Mouse (Mus musculus) kidney, adult 18-20 months (tissue): Measurements from ENCODE around the gene Scgn.

Experiments used
- DNase-seq: peaks from one replicate; pipeline ENCODE4 v3.0.0; 2021

The Scgn gene

DNA sequence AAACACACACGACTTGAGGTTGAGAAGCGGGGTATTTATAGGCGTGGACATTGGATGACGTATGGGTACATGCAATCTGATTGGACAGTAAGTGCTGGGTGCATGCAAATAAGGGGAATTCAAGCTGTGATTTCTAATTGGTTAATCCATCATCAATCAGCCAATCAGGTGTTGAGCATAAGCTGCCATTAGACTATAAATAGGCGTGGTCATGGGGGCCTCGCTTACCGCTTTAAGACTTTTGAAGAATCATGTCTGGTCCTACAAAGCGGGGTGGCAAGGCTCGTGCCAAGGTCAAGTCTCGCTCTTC lies 56.8 kb downstream of the Scgn start, which contains the start of gene Hist1h2aa:
TSS of gene Hist1h2aa (plus strand) at position 252 of the 310 bp plus-strand sequence.
- DNase-seq = no peak

DNA sequence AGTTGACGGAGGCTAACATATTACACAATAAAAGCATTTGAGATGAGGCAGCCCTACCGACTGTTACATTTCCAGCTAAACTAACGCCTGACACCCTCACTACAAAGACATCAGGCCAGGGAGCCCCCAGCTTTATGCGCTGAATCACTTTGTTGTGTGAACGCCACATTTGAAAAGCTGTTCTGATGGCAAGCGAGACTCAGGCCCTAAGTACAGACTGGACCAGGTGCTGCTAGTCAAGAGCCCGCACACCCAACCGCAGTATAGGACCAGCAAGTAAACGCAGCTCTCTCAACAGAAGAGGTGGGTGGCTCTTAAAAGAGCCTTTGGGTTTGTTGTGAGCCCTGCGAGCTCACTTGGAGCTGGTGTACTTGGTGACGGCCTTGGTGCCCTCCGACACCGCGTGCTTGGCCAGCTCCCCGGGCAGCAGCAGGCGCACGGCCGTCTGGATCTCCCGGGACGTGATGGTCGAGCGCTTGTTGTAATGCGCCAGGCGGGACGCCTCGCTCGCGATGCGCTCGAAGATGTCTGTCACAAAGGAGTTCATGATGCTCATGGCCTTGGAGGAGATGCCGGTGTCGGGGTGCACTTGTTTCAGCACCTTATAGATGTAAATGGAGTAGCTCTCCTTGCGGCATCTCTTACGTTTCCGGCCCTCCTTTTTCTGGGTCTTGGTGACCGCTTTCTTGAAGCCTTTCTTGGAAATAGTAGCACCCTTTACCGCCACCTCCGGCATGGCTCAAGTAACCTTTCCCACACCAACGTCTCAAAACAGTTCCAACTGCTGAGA lies 57.4 kb downstream of the Scgn start, which contains the start of gene Hist1h2ba:
TSS of gene Hist1h2ba (minus strand) at position 736 of the 790 bp plus-strand sequence.
- no peak for DNase-seq

DNA sequence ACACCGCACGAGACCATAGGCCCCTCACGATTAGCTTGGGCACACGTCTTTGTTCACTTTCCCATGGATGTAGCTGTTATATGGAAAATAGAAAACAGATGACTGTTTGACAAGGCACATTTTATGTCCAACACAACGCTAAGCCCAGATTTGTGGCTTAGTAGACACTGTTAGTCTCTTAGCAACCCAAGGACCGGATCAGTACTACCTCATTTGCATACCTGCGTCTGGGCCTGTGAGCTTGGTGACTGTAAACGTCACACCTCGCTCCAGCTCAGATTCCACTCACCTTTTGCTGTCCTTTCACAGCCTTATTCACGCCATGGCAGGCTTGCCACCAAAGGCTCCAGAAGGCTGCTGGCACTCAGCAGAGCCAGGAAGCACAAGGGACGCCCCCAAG lies 60.1 kb downstream of the Scgn start:
- DNase-seq = no peak

DNA sequence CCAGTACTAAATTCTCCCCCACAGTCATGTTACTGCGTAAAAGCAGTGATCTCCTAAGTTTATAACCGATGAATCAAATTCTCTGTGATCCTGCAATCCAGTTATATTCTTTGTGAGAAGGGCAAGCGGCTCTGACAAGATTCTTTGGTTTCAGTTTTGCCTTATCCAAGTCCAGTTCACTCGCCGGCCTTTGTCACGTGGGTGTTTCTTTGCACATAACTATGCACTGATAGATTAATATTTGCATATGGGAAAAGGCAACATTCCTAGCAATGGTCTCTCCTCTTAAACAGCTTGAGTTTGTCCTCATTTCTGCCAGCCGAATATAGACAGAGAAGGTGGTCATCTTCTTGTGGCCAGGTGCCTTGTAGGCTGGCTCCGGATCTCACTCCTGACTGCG lies 60.6 kb downstream of the Scgn start:
- no peak for DNase-seq

DNA sequence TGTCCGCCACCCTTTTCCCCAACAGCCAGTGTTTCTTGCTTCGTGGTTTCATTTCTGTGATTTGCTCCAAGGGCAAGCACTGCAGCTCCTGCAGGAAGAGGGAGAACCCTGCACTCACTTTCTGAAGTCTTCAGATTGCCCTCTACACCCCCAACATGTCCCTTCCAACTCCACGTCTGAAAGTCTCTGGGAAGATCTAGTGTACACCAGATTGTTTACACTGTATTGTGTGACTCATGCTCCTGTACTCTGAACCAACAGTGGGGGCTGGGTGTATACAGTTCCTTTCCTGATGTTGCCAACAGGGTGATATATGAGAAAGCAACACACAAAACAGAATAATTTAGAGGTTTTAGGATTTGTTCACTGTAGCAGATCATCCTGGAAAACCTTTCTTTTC lies 62.4 kb downstream of the Scgn start:
- DNase-seq = no peak

DNA sequence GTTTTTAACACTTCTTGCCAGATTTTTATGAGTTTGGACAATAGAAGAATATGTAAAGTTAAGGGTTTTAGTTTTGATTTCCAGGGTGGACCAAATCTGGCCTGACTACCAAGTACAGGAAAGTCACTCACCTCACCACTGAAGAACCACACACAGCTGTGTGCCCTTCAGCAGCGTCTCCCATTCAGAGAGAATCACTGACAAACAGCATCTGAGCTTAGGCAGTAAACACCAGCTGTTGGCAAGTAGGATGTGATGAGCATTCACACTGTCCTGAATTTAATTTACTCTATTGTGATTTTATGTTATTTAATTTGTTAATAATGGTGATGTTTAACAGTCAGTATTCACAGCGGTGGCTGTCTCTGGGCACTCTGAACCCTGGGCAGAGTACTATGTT lies 65.2 kb downstream of the Scgn start:
- DNase-seq = no peak

DNA sequence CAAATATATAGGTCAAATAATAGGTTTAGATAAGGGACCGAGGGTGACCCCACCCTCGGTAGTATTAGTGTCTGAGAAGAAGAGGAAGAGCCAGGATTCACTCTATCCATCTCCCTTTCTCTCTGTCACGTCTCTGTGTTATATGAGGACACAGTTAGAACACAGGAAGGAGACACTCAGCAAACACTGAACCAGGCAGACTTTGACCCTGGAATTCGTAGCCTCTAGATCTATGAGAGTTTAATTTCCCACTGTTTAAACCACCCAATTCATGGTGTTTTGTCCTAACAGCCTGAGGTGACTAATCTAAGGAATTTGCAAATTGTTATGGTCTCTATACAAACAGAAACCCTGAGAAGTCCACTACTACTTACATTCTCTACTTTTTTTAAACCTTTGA lies 73.3 kb downstream of the Scgn start:
- DNase-seq = no peak

DNA sequence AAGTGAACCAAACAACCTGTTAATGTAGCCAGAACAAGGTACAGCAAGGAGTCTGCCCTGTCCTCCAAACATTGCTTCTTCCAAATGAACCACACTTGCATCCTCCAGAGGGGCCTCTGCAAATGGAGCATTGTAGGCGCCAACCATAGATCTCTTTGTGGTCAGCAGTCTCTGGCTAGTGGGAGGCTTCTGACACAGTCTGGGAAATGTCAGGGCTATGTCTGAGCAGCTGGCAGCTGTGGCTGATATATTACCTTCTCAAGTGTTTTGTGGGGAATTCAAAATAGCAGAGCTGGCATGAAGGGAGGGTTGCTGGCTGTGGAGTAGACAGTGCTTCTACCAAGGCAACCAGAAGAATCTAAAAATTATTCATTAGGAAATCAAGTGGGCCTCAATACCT lies 74.9 kb downstream of the Scgn start:
- DNase-seq = no peak

DNA sequence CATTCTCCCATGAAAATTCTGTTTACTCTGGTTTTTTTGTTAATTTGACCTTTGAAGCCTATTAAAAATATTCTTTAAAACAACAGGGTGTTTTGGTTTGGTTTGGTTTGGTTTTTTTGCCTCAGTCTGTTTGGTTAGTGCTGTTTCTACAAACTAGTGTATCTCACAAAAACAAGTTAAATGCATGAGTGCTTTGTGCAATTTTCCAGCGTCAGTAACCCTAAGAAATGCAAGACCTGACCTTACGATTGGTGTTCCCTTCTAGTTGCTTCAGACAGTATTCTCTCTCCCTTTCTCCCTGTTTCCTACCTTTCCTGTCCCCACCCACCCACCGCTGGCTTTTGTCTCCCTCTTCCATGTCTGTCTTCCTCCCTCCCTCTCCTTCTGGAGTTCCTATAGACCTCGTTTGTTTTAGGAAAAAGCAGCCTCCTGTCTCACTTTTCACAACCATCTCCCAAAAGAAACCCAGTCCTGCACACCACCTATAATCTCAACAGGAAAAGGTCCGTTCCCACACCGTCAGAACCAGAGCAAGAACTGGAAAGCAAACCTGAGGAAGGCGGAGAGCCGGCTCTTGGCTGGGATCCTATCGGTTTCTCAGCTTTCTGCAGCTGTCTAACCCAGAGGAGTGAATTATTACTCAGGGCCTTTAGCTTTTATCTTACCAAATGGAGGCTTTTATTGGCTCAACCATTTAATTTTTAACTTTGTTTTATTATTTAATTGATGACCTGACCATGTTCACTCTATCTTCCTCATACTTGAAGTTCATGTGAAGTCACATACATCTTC lies 76.4 kb downstream of the Scgn start, which contains the start of gene Slc17a4:
TSS of gene Slc17a4 (minus strand) at position 634 of the 792 bp plus-strand sequence.
- no peak for DNase-seq

DNA sequence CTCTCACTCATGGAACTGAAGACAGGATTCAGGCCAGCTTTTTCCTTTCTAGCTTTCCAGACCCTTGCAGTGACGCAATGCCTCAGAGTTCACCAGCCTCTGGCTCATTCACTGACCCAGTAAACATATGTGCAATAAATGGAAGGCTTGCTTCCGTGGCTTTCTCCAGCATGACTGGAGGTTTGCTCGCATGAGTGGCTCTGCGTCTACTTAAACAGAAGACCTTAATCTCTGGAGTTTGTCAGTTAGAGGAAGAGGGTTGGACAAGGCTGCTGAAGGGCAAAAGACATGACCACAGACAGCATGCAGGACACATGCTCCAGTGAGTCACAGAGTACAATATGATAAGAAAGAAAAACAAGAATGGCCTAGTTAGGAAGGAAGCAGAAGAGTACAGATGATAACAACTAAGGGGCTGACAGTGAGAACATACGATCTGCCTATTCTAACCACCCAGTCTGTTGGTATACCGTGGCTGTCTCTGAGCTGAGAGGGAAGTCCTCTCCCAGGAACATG lies 77.2 kb downstream of the Scgn start:
- peak; percentile 23 for DNase-seq

DNA sequence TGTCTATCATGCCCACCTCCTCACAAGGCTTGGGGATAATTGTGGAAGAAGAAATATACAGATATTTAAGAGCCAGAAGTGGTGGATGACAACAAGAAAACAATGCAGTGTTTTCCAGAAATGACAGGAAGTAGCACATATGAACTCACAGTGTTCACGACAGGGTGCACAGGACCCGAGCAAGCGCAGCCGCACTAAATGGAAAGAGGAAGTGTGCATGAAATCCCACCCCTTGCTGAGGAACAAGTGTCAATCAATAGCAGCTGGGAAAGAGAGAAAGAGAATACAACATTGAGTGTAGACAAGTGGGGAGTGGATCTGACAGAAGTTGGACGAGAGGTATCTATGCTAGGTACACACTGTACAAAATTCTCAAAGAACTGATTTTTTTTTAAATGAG lies 79.7 kb downstream of the Scgn start:
- DNase-seq = no peak

DNA sequence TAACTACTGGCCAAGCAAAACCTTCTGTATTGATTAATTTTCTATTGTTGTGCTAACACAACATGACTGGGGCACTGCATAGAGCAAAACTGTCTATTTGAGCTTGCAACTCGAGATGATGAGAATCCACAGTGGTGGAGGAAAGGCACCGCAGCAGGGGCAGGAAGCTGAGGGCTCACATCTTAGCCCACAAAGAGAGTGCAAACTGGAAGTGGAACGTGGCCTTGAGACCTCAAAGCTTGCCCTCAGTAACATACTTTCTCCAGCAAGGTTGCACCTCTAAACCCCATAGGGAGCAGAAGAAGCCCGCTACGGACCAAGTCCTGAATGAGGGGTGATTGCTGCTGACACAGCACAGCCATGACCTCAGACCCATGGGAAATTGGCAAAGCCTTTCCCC lies 80.9 kb downstream of the Scgn start:
- DNase-seq = no peak

DNA sequence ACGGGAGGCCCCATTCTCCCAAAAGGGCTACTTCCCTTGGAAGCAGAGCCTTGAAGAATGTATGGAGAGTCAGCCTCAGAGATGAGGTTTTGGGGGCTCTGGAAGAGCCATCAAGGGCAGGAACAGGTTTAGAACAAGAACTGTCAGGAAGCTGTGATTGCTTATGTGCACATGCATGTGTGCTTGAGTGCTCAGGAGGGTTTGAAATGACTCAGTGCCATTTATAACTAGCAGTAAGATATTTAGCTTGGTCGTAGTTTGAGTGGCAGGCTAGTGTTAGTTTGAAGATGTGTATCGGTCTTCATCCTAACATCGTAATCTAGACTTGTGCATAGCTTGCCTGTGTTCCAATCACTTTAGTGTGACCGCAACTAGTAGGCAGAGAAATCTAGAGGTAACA lies 84.1 kb downstream of the Scgn start:
- DNase-seq = no peak
